In the genomic region with DNA sequence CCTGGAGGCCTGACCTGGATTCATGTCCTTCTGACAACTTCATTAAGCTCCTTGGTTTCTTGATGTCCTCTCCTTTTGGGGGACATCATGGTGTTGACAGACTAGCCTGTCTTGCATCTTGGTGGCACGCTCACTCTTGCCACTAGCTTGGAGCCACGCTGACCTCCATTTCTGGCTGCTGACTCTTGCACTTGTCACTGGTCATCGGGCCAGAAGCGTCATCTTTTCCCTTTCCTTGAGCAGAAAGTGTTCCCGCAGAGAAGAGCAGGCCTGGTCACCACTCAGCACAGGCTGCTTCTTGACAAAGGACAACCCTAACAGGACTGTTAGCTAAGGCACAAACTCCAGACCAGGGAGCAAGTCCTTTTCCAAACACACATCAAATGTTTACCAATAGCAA, we compare ENCODE assay signal across 22 mouse cellular contexts. TPM values are rescaled to one million over a fixed set of nuclear protein-coding genes. Genes with fewer than 3 reads are reported as not detected.
DNase-seq lines count a peak whose midpoint lies in the region; TF ChIP-seq lines count a peak whose summit lies in the region.
"Had no signal": no experiment of that assay in that cellular context is flagged by ENCODE, and none has a peak within 500 bp of the region (broad histone marks: within the 10 kb centered on the region; RNA-seq: fewer than 3 reads in every experiment).

No protein-coding gene starts in this region.

- H3K4me3 ChIP-seq in ES-E14 (ENCODE audit: insufficient read depth in 1 of 2, low read depth in 1 of 2, low read length in 2 of 2, poor library complexity in 1 of 2, severe bottlenecking in 1 of 2): no peak overlapping the region

- peaks cover 72% of the 10 kb centered on the region for H3K36me3 ChIP-seq in ES-E14 (ENCODE audit: control insufficient read depth, insufficient read depth, low read length, poor library complexity, severe bottlenecking)

- H3K9ac ChIP-seq in ES-E14 (ENCODE audit: insufficient read depth, low read depth, low read length, poor library complexity, severe bottlenecking): no peak overlapping the region

- no peaks in the 10 kb centered on the region for H3K9me3 ChIP-seq in ES-E14 (ENCODE audit: control insufficient read depth, insufficient read depth, low read depth, low read length)
- H3K9me3 ChIP-seq: G1E had no signal

- H3K4me1 ChIP-seq in ES-E14 (ENCODE audit: control insufficient read depth in 2 of 2, insufficient read depth in 2 of 2, low read length in 2 of 2, poor library complexity in 1 of 2): no peaks in the 10 kb centered on the region

- H3K27ac ChIP-seq in ES-E14 (ENCODE audit: insufficient read depth, low read depth, low read length, poor library complexity, severe bottlenecking): peak overlapping the region; percentile 18; the same call in 1 of the 2 replicates

- peak; percentile 24 to 73 for DNase-seq in adrenal gland, adult (ENCODE audit: inconsistent age in 2 of 2, low spot score in 1 of 2)
- no peak for DNase-seq in adrenal gland, adult 8-10 months
- peak; percentile 52 for DNase-seq in adrenal gland, adult 2 months
- no peak for DNase-seq in adrenal gland, postnatal 4 days (ENCODE audit: low spot score in 2 of 2)
- DNase-seq in ES-E14 (ENCODE audit: low read depth, low spot score): no peak
- no peak for DNase-seq in embryo, embryonic 10 days (ENCODE audit: low spot score)
- DNase-seq: adrenal gland, postnatal 10 days; adrenal gland, postnatal 14 days; adrenal gland, postnatal 25 days; B cell, adult 2 months; cerebellum, adult 11 months; cerebellum, adult 11-12 months; cerebellum, adult 18-20 months; cerebellum, adult 2 months; cerebellum, adult 8-10 months; cerebellum, adult 9-10 months; cerebellum, adult 9-11 months; cerebellum, postnatal 10 days had no signal

- in situ Hi-C loops in ES-E14 (cut with MboI; ENCODE audit: low sequenced_read_pairs in 2 of 2, unreplicated experiment in 2 of 2): no loop called here

TF ChIP-seq in ES-E14, 5 proteins besides CTCF, POLR2A, EP300 and RAD21:
- TF ChIP-seq CHD2 (IDR thresholded peaks at IDR 0.05; ENCODE audit: low read depth, low read length): no peak
- no peak for TF ChIP-seq ZNF384 (IDR thresholded peaks at IDR 0.05; ENCODE audit: low read depth, low read length)
- no peak for TF ChIP-seq ZC3H11A (IDR thresholded peaks at IDR 0.05; ENCODE audit: borderline replicate concordance, low read depth, low read length)
- no peak for TF ChIP-seq HCFC1 (IDR thresholded peaks at IDR 0.05; ENCODE audit: borderline replicate concordance, insufficient read depth, low read length)
- no peak for TF ChIP-seq MAFK (IDR thresholded peaks at IDR 0.05; ENCODE audit: insufficient read depth, low read depth, low read length)

RNA-seq across cellular contexts. Expression of a gene that starts 16.7 kb away (rescaled TPM):
- 100 to 1,000 TPM; 132 to 297 (median 196) TPM for total RNA-seq in adrenal gland, adult 8-10 months (2022)
- total RNA-seq in adrenal gland, adult 2 months (2021): 100 to 1,000 TPM in 1 of 2 experiments, 10 to 100 TPM in 1; 66.9 to 196 TPM
- polyA plus RNA-seq in adrenal gland, adult 2 months (2012; rRNA removed): 384 and 508 TPM in 2 replicates
- total RNA-seq in adrenal gland, postnatal 4 days (2021): 10 to 100 TPM; 76.7 to 83.4 TPM
- 22.9 and 43.7 TPM in 2 replicates for total RNA-seq in ES-E14 (2012; rRNA removed)

RNA-seq across cellular contexts. Expression of a gene that starts 27.0 kb away (rescaled TPM):
- total RNA-seq in adrenal gland, adult 8-10 months (2022): 100 to 1,000 TPM; 107 to 119 (median 110) TPM
- 10 to 100 TPM; 81.0 to 90.6 TPM for total RNA-seq in adrenal gland, adult 2 months (2021)
- 32.2 and 40.2 TPM in 2 replicates for polyA plus RNA-seq in adrenal gland, adult 2 months (2012; rRNA removed)
- 10 to 100 TPM; 56.4 to 57.6 TPM for total RNA-seq in adrenal gland, postnatal 4 days (2021)
- total RNA-seq in ES-E14 (2012; rRNA removed): 62.7 and 72.4 TPM in 2 replicates

RNA-seq across cellular contexts. Expression of a gene that starts 59.3 kb away (rescaled TPM):
- 100 to 1,000 TPM; 316 to 460 (median 368) TPM for total RNA-seq in adrenal gland, adult 8-10 months (2022)
- total RNA-seq in adrenal gland, adult 2 months (2021): 100 to 1,000 TPM; 193 to 290 TPM
- 367 and 435 TPM in 2 replicates for polyA plus RNA-seq in adrenal gland, adult 2 months (2012; rRNA removed)
- total RNA-seq in adrenal gland, postnatal 4 days (2021): 100 to 1,000 TPM; 120 to 121 TPM
- 16.4 and 21.6 TPM in 2 replicates for total RNA-seq in ES-E14 (2012; rRNA removed)
- total RNA-seq: G1E, MEL had no signal
- polyA plus RNA-seq: activated CD4-positive, CD25-positive, alpha-beta regulatory T cell, adult 4 months; CD4-positive, CD25-positive, alpha-beta regulatory T cell, adult 4 months; G1E had no signal

Comparison
In these comparisons a context has a peak if more than half of its experiments do, and no peak if none do; other contexts are left out.
1. DNase-seq: peak in adrenal gland, adult (2 of 2) and adrenal gland, adult 2 months (single experiment); none in adrenal gland, adult 8-10 months (single experiment), adrenal gland, postnatal 4 days (0 of 2), ES-E14 (single experiment) and embryo, embryonic 10 days (single experiment).